Mouse (Mus musculus): ENCODE measurements around the gene Fbxw21. TPM values are rescaled to one million over a fixed set of nuclear protein-coding genes. Genes with fewer than 3 reads are reported as not detected.

The Fbxw21 gene
- polyA plus RNA-seq, 1 experiment from 2014 or later, result not detected

- no peak for ATAC-seq
- H3K4me1 ChIP-seq (replicated peaks), result no peaks in the 10 kb centered on the region
- WGBS, result 83% methylated on average over 2 of the region's 2 CpGs
- no peaks in the 10 kb centered on the region for H3K27me3 ChIP-seq
- no peak overlapping the region for H3K4me2 ChIP-seq (replicated peaks)
- no peaks in the 10 kb centered on the region for H3K9me3 ChIP-seq
- no peak overlapping the region for H3K9ac ChIP-seq (replicated peaks)
- no peak overlapping the region for H3K4me3 ChIP-seq (replicated peaks)
- H3K27ac ChIP-seq, result no peak overlapping the region
- no peaks in the 10 kb centered on the region; the same call in 1 of the 2 replicates for H3K36me3 ChIP-seq
These were observed 36.8 kb downstream of the Fbxw21 start for GRCm38 (mm10) chr9:109125043-109125442.

- no peak for ATAC-seq
- no peaks in the 10 kb centered on the region for H3K4me1 ChIP-seq (replicated peaks)
- WGBS, result 91% methylated on average over 3 of the region's 3 CpGs
These were observed 37.7 kb downstream of the Fbxw21 start for GRCm38 (mm10) chr9:109124164-109124563.

GRCm38 (mm10) chr9:109123266-109123665, 38.6 kb downstream of the Fbxw21 start:
- 68% methylated on average over 6 of the region's 6 CpGs for WGBS
- Histone ChIP-seq H3K4me3 (replicated peaks) (no peak overlapping the region), H3K4me1 (replicated peaks) (no peaks in the 10 kb centered on the region), H3K9me3 (no peaks in the 10 kb centered on the region), H3K36me3 (peaks cover 18% of the 10 kb centered on the region), H3K9ac (replicated peaks) (no peak overlapping the region), H3K27ac (no peak overlapping the region), H3K27me3 (no peaks in the 10 kb centered on the region), H3K4me2 (replicated peaks) (no peak overlapping the region)
- no peak for ATAC-seq

More at GRCm38 (mm10) chr9:109124164-109124563, 37.7 kb downstream of the Fbxw21 start:
- Histone ChIP-seq H3K27me3 (no peaks in the 10 kb centered on the region), H3K9me3 (no peaks in the 10 kb centered on the region), H3K4me2 (replicated peaks) (no peak overlapping the region), H3K27ac (no peak overlapping the region), H3K36me3 (peaks cover 9% of the 10 kb centered on the region), H3K9ac (replicated peaks) (no peak overlapping the region), H3K4me3 (replicated peaks) (no peak overlapping the region)

- Histone ChIP-seq H3K9ac (replicated peaks) (no peak overlapping the region), H3K4me2 (replicated peaks) (no peak overlapping the region), H3K36me3 (peaks cover 24% of the 10 kb centered on the region), H3K4me3 (replicated peaks) (no peak overlapping the region), H3K27me3 (no peaks in the 10 kb centered on the region), H3K4me1 (replicated peaks) (no peaks in the 10 kb centered on the region), H3K27ac (no peak overlapping the region), H3K9me3 (no peaks in the 10 kb centered on the region)
- ATAC-seq, result peak; percentile 31
- WGBS, result 43% methylated on average over 2 of the region's 2 CpGs
These were observed 39.2 kb downstream of the Fbxw21 start for GRCm38 (mm10) chr9:109122553-109123085.

GRCm38 (mm10) chr9:109120956-109121355, 40.9 kb downstream of the Fbxw21 start:
- Histone ChIP-seq H3K4me2 (replicated peaks) (no peak overlapping the region), H3K36me3 (peaks cover 41% of the 10 kb centered on the region), H3K4me1 (replicated peaks) (no peaks in the 10 kb centered on the region), H3K4me3 (replicated peaks) (no peak overlapping the region), H3K27ac (no peak overlapping the region), H3K9me3 (no peaks in the 10 kb centered on the region), H3K9ac (replicated peaks) (no peak overlapping the region), H3K27me3 (no peaks in the 10 kb centered on the region)
- WGBS, result 88% methylated on average over 6 of the region's 6 CpGs
- no peak for ATAC-seq

- peaks cover 55% of the 10 kb centered on the region for H3K36me3 ChIP-seq
- no peaks in the 10 kb centered on the region for H3K9me3 ChIP-seq
- H3K4me2 ChIP-seq (replicated peaks), result no peak overlapping the region
- no peak overlapping the region for H3K4me3 ChIP-seq (replicated peaks)
- 91% methylated on average over 9 of the region's 9 CpGs for WGBS
- H3K4me1 ChIP-seq (replicated peaks), result no peaks in the 10 kb centered on the region
- no peaks in the 10 kb centered on the region for H3K27me3 ChIP-seq
- H3K9ac ChIP-seq (replicated peaks), result no peak overlapping the region
- ATAC-seq, result no peak
- H3K27ac ChIP-seq, result no peak overlapping the region
These were observed 42.3 kb downstream of the Fbxw21 start for GRCm38 (mm10) chr9:109119571-109119970.

GRCm38 (mm10) chr9:109118106-109118505, 43.7 kb downstream of the Fbxw21 start:
- Histone ChIP-seq H3K4me1 (replicated peaks) (no peaks in the 10 kb centered on the region), H3K27ac (no peak overlapping the region), H3K4me2 (replicated peaks) (no peak overlapping the region), H3K9me3 (no peaks in the 10 kb centered on the region), H3K36me3 (peaks cover 69% of the 10 kb centered on the region), H3K27me3 (no peaks in the 10 kb centered on the region), H3K4me3 (replicated peaks) (no peak overlapping the region), H3K9ac (replicated peaks) (no peak overlapping the region)
- WGBS, result 93% methylated on average over 4 of the region's 4 CpGs
- no peak for ATAC-seq

- Histone ChIP-seq H3K9ac (replicated peaks) (no peak overlapping the region), H3K36me3 (peaks cover 88% of the 10 kb centered on the region), H3K9me3 (no peaks in the 10 kb centered on the region), H3K4me1 (replicated peaks) (no peaks in the 10 kb centered on the region), H3K4me2 (replicated peaks) (no peak overlapping the region), H3K27me3 (no peaks in the 10 kb centered on the region), H3K4me3 (replicated peaks) (no peak overlapping the region), H3K27ac (no peak overlapping the region)
- WGBS, result 94% methylated on average over 10 of the region's 10 CpGs
- ATAC-seq, result no peak
These were observed 45.6 kb downstream of the Fbxw21 start for GRCm38 (mm10) chr9:109116205-109116604.

GRCm38 (mm10) chr9:109114871-109115270, 47.0 kb downstream of the Fbxw21 start:
- Histone ChIP-seq H3K27me3 (no peaks in the 10 kb centered on the region), H3K9me3 (no peaks in the 10 kb centered on the region), H3K4me2 (replicated peaks) (no peak overlapping the region), H3K9ac (replicated peaks) (no peak overlapping the region), H3K4me3 (replicated peaks) (no peak overlapping the region), H3K27ac (no peak overlapping the region), H3K4me1 (replicated peaks) (no peaks in the 10 kb centered on the region), H3K36me3 (peaks cover 100% of the 10 kb centered on the region)
- ATAC-seq, result no peak
- WGBS, result 89% methylated on average over 7 of the region's 7 CpGs

- peaks cover 100% of the 10 kb centered on the region for H3K36me3 ChIP-seq
- WGBS, result 96% methylated on average over 11 of the region's 11 CpGs
- no peaks in the 10 kb centered on the region for H3K27me3 ChIP-seq
- H3K9me3 ChIP-seq, result no peaks in the 10 kb centered on the region
- no peak overlapping the region for H3K9ac ChIP-seq (replicated peaks)
- H3K4me2 ChIP-seq (replicated peaks), result no peak overlapping the region
- no peak overlapping the region for H3K27ac ChIP-seq
- ATAC-seq, result no peak
- no peaks in the 10 kb centered on the region for H3K4me1 ChIP-seq (replicated peaks)
- no peak overlapping the region for H3K4me3 ChIP-seq (replicated peaks)
These were observed 47.6 kb downstream of the Fbxw21 start for GRCm38 (mm10) chr9:109114276-109114675.

GRCm38 (mm10) chr9:109113331-109113730, 48.5 kb downstream of the Fbxw21 start:
- no peak overlapping the region for H3K9ac ChIP-seq (replicated peaks)
- no peak overlapping the region for H3K4me2 ChIP-seq (replicated peaks)
- WGBS, result 93% methylated on average over 8 of the region's 8 CpGs
- H3K27me3 ChIP-seq, result no peaks in the 10 kb centered on the region
- no peaks in the 10 kb centered on the region for H3K9me3 ChIP-seq
- no peaks in the 10 kb centered on the region for H3K4me1 ChIP-seq (replicated peaks)
- H3K4me3 ChIP-seq (replicated peaks), result no peak overlapping the region
- no peak overlapping the region for H3K27ac ChIP-seq
- ATAC-seq, result no peak
- peaks cover 100% of the 10 kb centered on the region for H3K36me3 ChIP-seq

- H3K36me3 ChIP-seq, result peaks cover 100% of the 10 kb centered on the region
- 91% methylated on average over 9 of the region's 9 CpGs for WGBS
- H3K27ac ChIP-seq, result no peak overlapping the region
- no peak overlapping the region for H3K4me2 ChIP-seq (replicated peaks)
- ATAC-seq, result no peak
- H3K9me3 ChIP-seq, result no peaks in the 10 kb centered on the region
- H3K4me3 ChIP-seq (replicated peaks), result no peak overlapping the region
- H3K27me3 ChIP-seq, result no peaks in the 10 kb centered on the region
- H3K9ac ChIP-seq (replicated peaks), result no peak overlapping the region
- H3K4me1 ChIP-seq (replicated peaks), result no peaks in the 10 kb centered on the region
These were observed 50.2 kb downstream of the Fbxw21 start for GRCm38 (mm10) chr9:109111591-109111990.

- H3K4me2 ChIP-seq (replicated peaks), result no peak overlapping the region
- H3K9ac ChIP-seq (replicated peaks), result no peak overlapping the region
- ATAC-seq, result no peak
- H3K36me3 ChIP-seq, result peaks cover 100% of the 10 kb centered on the region
- 90% methylated on average over 4 of the region's 4 CpGs for WGBS
- no peak overlapping the region for H3K27ac ChIP-seq
- H3K9me3 ChIP-seq, result no peaks in the 10 kb centered on the region
- no peaks in the 10 kb centered on the region for H3K27me3 ChIP-seq
- no peak overlapping the region for H3K4me3 ChIP-seq (replicated peaks)
- H3K4me1 ChIP-seq (replicated peaks), result no peaks in the 10 kb centered on the region
These were observed 50.7 kb downstream of the Fbxw21 start for GRCm38 (mm10) chr9:109111101-109111500.

All from midbrain, embryonic 13.5 days (tissue).